Mouse (Mus musculus) urinary bladder, postnatal 4 days (tissue): ENCODE measurements around the gene Gm765.

ENCODE experiments used
- DNase-seq, 2 experiments: peaks; one replicate each; pipeline ENCODE4 v3.0.0; 2021 to 2022; ENCODE audit warnings: low spot score in 2 of 2

Gene Gm765

GRCm38 (mm10) chr6:98221970-98222369 lies 120.6 kb downstream of the Gm765 start:
- no peak for DNase-seq

GRCm38 (mm10) chr6:98212225-98212624 lies 130.3 kb downstream of the Gm765 start:
- no peak for DNase-seq

- no peak for DNase-seq
Observed at GRCm38 (mm10) chr6:98210237-98210636, 132.3 kb downstream of the Gm765 start.

- DNase-seq: no peak
Observed at GRCm38 (mm10) chr6:98208051-98208450, 134.5 kb downstream of the Gm765 start.

- DNase-seq: no peak
Observed at GRCm38 (mm10) chr6:98198706-98199105, 143.8 kb downstream of the Gm765 start.

- no peak for DNase-seq
Observed at GRCm38 (mm10) chr6:98190745-98191442, 151.7 kb downstream of the Gm765 start.
